Mouse (Mus musculus) liver, adult 2 months (tissue): ENCODE results near the gene Pam16.

Experiments used
- CTCF ChIP-seq: fragments of 200-500 bp; IDR thresholded peaks from 2 replicates; pipeline ENCODE4 v1.5.1; 2011; ENCODE audit warnings: low read depth, low read length, control low read depth
- POLR2A ChIP-seq: fragments of 200-500 bp; IDR thresholded peaks from 2 replicates; pipeline ENCODE4 v1.6.1; 2011; ENCODE audit warnings: low read length, control low read depth; ENCODE audit not compliant: insufficient read depth; ENCODE audit errors: extremely low read depth

DNA sequence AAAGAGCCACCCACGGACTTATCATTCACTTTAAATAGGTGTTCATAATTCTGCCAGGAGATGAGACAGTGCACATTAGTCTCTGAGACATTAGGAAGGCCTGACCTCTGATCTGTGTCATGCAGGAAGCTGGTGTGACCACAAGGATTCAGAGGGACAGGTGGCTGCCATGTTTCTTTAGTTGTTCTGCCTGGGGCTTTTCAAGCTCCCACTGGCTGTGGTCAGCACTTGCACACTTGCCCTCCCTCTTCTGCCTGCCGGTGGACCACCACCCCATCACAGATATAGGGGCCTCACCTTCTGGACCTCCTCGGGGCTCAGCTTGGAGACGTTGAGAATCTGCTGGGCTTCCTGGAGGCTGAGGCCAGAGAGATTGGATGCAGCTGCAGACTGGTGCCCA lies 8.0 kb downstream of the Pam16 start:
- TF ChIP-seq CTCF = no peak
- TF ChIP-seq POLR2A = no peak
